12 mouse cellular contexts compared by ENCODE assay signal in the genomic region with DNA sequence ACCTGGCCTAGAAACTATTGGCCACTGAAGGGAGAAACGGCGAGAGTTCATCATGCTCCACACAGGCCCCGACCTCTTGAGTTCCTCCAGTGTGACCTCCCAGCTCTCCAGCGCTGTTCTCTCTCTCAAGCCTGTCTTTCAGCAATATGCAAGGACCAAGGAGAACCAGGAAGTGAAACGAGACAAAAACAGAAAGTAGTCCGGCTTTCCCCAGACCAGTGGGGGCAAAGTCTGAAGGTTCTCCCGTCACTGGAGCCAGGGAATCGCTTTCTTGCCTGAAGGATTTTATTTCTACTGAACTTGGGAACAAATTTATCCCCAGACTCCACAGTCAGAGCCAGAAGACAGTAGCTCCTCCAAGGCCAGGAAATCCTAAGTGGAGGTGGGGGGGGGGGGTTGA. TPM values are rescaled to one million over a fixed set of nuclear protein-coding genes. Genes with fewer than 3 reads are reported as not detected.
DNase-seq lines count a peak whose midpoint lies in the region; ATAC-seq and TF ChIP-seq lines count a peak whose summit lies in the region.
"Had no signal": no experiment of that assay in that cellular context is flagged by ENCODE, and none has a peak within 500 bp of the region (broad histone marks: within the 10 kb centered on the region; RNA-seq: fewer than 3 reads in every experiment).

No protein-coding gene starts in this region.

- no peak for TF ChIP-seq CTCF in MEL (IDR thresholded peaks at IDR 0.05 in 2 of 3, conservative IDR thresholded peaks at IDR 0.05 in 1 of 3; ENCODE audit: control insufficient read depth in 1 of 3, insufficient read depth in 1 of 3, low read depth in 2 of 3, low read length in 3 of 3, poor library complexity in 1 of 3, severe bottlenecking in 1 of 3)
- no peak for TF ChIP-seq CTCF in liver, postnatal 0 days (IDR thresholded peaks at IDR 0.05; ENCODE audit: low read depth)

- peaks cover 76% of the 10 kb centered on the region for H3K4me1 ChIP-seq in heart, embryonic 12.5 days (replicated peaks)
- H3K4me1 ChIP-seq in MEL (ENCODE audit: control insufficient read depth in 1 of 2, insufficient read depth in 2 of 2, low read length in 2 of 2): peaks cover 21 to 67% of the 10 kb centered on the region in 2 experiments
- H3K4me1 ChIP-seq in kidney, embryonic 14.5 days (ENCODE audit: control insufficient read depth, insufficient read depth, low read length): peaks cover 37% of the 10 kb centered on the region
- peaks cover 56% of the 10 kb centered on the region for H3K4me1 ChIP-seq in liver, postnatal 0 days (ENCODE audit: insufficient read depth)

- no peaks in the 10 kb centered on the region; the same call in 1 of the 2 replicates for H3K79me2 ChIP-seq in MEL (ENCODE audit: control insufficient read depth, insufficient read depth, low read length, poor library complexity)

- TF ChIP-seq EP300 in MEL (IDR thresholded peaks at IDR 0.05; ENCODE audit: low read depth in 1 of 2, low read length in 2 of 2): no peak
- TF ChIP-seq EP300 in liver, postnatal 0 days (IDR thresholded peaks at IDR 0.05; ENCODE audit: low read depth): no peak

- WGBS in heart, embryonic 12.5 days: 76% methylated on average over 8 of the region's 8 CpGs
- 71% methylated on average over 8 of the region's 8 CpGs for WGBS in kidney, embryonic 14.5 days
- WGBS in liver, postnatal 0 days (ENCODE audit: insufficient replicate concordance): 52% methylated on average over 8 of the region's 8 CpGs

- no peak for TF ChIP-seq POLR2A in MEL (IDR thresholded peaks at IDR 0.05; ENCODE audit: control insufficient read depth in 1 of 2, insufficient read depth in 1 of 2, low read depth in 1 of 2, low read length in 2 of 2, poor library complexity in 1 of 2)

- peak overlapping the region; percentile 58; the same call in 1 of the 2 replicates for H3K4me2 ChIP-seq in heart, embryonic 12.5 days
- H3K4me2 ChIP-seq in kidney, embryonic 14.5 days (replicated peaks; ENCODE audit: low read depth, low read length): 0 out of 2 replicates have a peak overlapping the region, but pooled peaks have one; percentile 30
- H3K4me2 ChIP-seq in liver, postnatal 0 days (ENCODE audit: low read depth, low read length): peak overlapping the region; percentile 70

- TF ChIP-seq RAD21 in MEL (IDR thresholded peaks at IDR 0.05; ENCODE audit: low read depth, low read length): no peak

- H3K27me3 ChIP-seq in heart, embryonic 12.5 days (replicated peaks): no peaks in the 10 kb centered on the region
- no peaks in the 10 kb centered on the region for H3K27me3 ChIP-seq in MEL (ENCODE audit: control insufficient read depth in 1 of 2, insufficient read depth in 2 of 2, low read length in 2 of 2)
- no peaks in the 10 kb centered on the region for H3K27me3 ChIP-seq in kidney, embryonic 14.5 days (ENCODE audit: control insufficient read depth, insufficient read depth, low read length)
- H3K27me3 ChIP-seq in liver, postnatal 0 days (ENCODE audit: insufficient read depth, low read length): no peaks in the 10 kb centered on the region

- no peak overlapping the region for H3K27ac ChIP-seq in heart, embryonic 12.5 days (ENCODE audit: poor library complexity, severe bottlenecking)
- peak overlapping the region; percentile 58 for H3K27ac ChIP-seq in MEL (ENCODE audit: control insufficient read depth, low read depth, low read length)
- H3K27ac ChIP-seq in kidney, embryonic 14.5 days (ENCODE audit: low read depth, low read length): no peak overlapping the region
- H3K27ac ChIP-seq in liver, postnatal 0 days (ENCODE audit: low read depth): peak overlapping the region; percentile 83

- no peak for ATAC-seq in heart, embryonic 12.5 days (ENCODE audit: insufficient number of reproducible peaks, low FRiP score)
- no peak for ATAC-seq in kidney, embryonic 14.5 days (ENCODE audit: low FRiP score, low TSS enrichment)
- ATAC-seq in liver, postnatal 0 days: no peak
- no peak for ATAC-seq in activated CD4-positive, CD25-positive, alpha-beta regulatory T cell, adult 4 months

- no peak overlapping the region for H3K9ac ChIP-seq in heart, embryonic 12.5 days
- H3K9ac ChIP-seq in MEL (ENCODE audit: control insufficient read depth, low read depth, low read length, poor library complexity, severe bottlenecking): peak overlapping the region; percentile 73
- no peak overlapping the region for H3K9ac ChIP-seq in kidney, embryonic 14.5 days (ENCODE audit: low read depth, low read length)
- peak overlapping the region; percentile 38 for H3K9ac ChIP-seq in liver, postnatal 0 days (replicated peaks)

- H3K9me3 ChIP-seq in heart, embryonic 12.5 days (replicated peaks): no peaks in the 10 kb centered on the region
- no peaks in the 10 kb centered on the region for H3K9me3 ChIP-seq in MEL (replicated peaks; ENCODE audit: insufficient read depth, low read length)
- no peaks in the 10 kb centered on the region for H3K9me3 ChIP-seq in kidney, embryonic 14.5 days (ENCODE audit: control insufficient read depth, low read length)
- H3K9me3 ChIP-seq in liver, postnatal 0 days (ENCODE audit: low read length): no peaks in the 10 kb centered on the region

- no peak overlapping the region for H3K4me3 ChIP-seq in heart, embryonic 12.5 days
- peak overlapping the region; percentile 48 to 51 for H3K4me3 ChIP-seq in MEL (ENCODE audit: control insufficient read depth in 1 of 2, insufficient read depth in 1 of 2, low read depth in 2 of 2, low read length in 2 of 2)
- no peak overlapping the region for H3K4me3 ChIP-seq in kidney, embryonic 14.5 days (ENCODE audit: low read length)
- peak overlapping the region; percentile 42 for H3K4me3 ChIP-seq in liver, postnatal 0 days (ENCODE audit: low read depth, low read length)

- DNase-seq in heart, postnatal 4 days: no peak
- DNase-seq in MEL (ENCODE audit: low read depth, low spot score): peak; percentile 46
- no peak for DNase-seq in liver, postnatal 0 days
- no peak for DNase-seq in right cerebral cortex, postnatal 25 days
- DNase-seq in cerebellum, postnatal 36 days: no peak

- no peaks in the 10 kb centered on the region for H3K36me3 ChIP-seq in heart, embryonic 12.5 days
- H3K36me3 ChIP-seq in MEL (ENCODE audit: control insufficient read depth in 1 of 2, insufficient read depth in 2 of 2, low read length in 2 of 2): peaks cover 0 to 45% of the 10 kb centered on the region in 2 experiments; a peak in 2 of 4 replicates
- 0 out of 2 replicates have a peak, but pooled peaks cover 3% of the 10 kb centered on the region for H3K36me3 ChIP-seq in kidney, embryonic 14.5 days (ENCODE audit: control insufficient read depth, insufficient read depth, low read length)
- no peaks in the 10 kb centered on the region for H3K36me3 ChIP-seq in liver, postnatal 0 days (replicated peaks; ENCODE audit: insufficient read depth, low read length)

TF ChIP-seq in MEL, 35 proteins besides CTCF, POLR2A, EP300 and RAD21 (continues in another document):
- TF ChIP-seq GATA1 (IDR thresholded peaks at IDR 0.05; ENCODE audit: low read depth, low read length) (no peak), GABPA (IDR thresholded peaks at IDR 0.05; ENCODE audit: low read depth, low read length) (no peak), SIN3A (IDR thresholded peaks at IDR 0.05; ENCODE audit: low read length) (no peak; the same call in 1 of the 2 replicates), MXI1 (IDR thresholded peaks at IDR 0.05; ENCODE audit: low read depth, low read length) (no peak), SMC3 (IDR thresholded peaks at IDR 0.05; ENCODE audit: low read depth, low read length) (no peak), ZMIZ1 (IDR thresholded peaks at IDR 0.05; ENCODE audit: low read depth, low read length) (no peak), MAFK (IDR thresholded peaks at IDR 0.05; ENCODE audit: borderline replicate concordance, low read depth, low read length) (no peak), NELFE (IDR thresholded peaks at IDR 0.05; ENCODE audit: low read depth, low read length) (no peak), RCOR1 (IDR thresholded peaks at IDR 0.05; ENCODE audit: low read depth, low read length) (no peak), USF1 (IDR thresholded peaks at IDR 0.05; ENCODE audit: low read depth, low read length) (no peak), ELF1 (IDR thresholded peaks at IDR 0.05; ENCODE audit: low read depth, low read length) (no peak), MYC (IDR thresholded peaks at IDR 0.05; ENCODE audit: low read depth, low read length) (0 out of 2 replicates have a peak, but pooled peaks have one; percentile 8), ZKSCAN1 (IDR thresholded peaks at IDR 0.05; ENCODE audit: low read depth, low read length) (no peak), TAL1 (IDR thresholded peaks at IDR 0.05; ENCODE audit: low read length) (no peak), JUND (IDR thresholded peaks at IDR 0.05; ENCODE audit: low read depth, low read length) (no peak)

RNA-seq across cellular contexts. Expression of a gene that starts 16.5 kb away (rescaled TPM):
- 3.1 and 3.6 TPM in 2 replicates for polyA plus RNA-seq in heart, embryonic 12.5 days (2016; fragmentation: Nextera tagmentation; extraction: Ambion mirVana)
- 10 to 100 TPM; 20.5 to 21.7 TPM for total RNA-seq in heart, postnatal 4 days (2021)
- total RNA-seq in MEL (2012; rRNA removed): 0.08 TPM in 1 of 2 replicates, not detected in the other
- polyA plus RNA-seq in MEL (2012; ENCODE audit: insufficient read depth in 1 of 2, insufficient read length in 2 of 2, low read depth in 1 of 2, low replicate concordance in 2 of 2, missing spikeins in 1 of 2): under 1 TPM in 1 of 2 experiments, not detected in 1; 0.18 TPM
- polyA plus RNA-seq in kidney, embryonic 14.5 days (2014; fragmentation: Nextera tagmentation; extraction: Ambion mirVana): 6.3 and 8.8 TPM in 2 replicates
- polyA plus RNA-seq in liver, postnatal 0 days (2015; fragmentation: Nextera tagmentation; extraction: Ambion mirVana): 2.3 and 2.6 TPM in 2 replicates
- 1 to 10 TPM; 1.6 to 2.7 TPM for polyA plus RNA-seq in activated CD4-positive, CD25-positive, alpha-beta regulatory T cell, adult 4 months (2017; shearing (Covaris generic))

RNA-seq across cellular contexts. Expression of a gene that starts 29.1 kb away (rescaled TPM):
- 6.8 TPM in 2 replicates for polyA plus RNA-seq in heart, embryonic 12.5 days (2016; fragmentation: Nextera tagmentation; extraction: Ambion mirVana)
- total RNA-seq in heart, postnatal 4 days (2021): 10 to 100 TPM; 20.8 to 21.4 TPM
- total RNA-seq in MEL (2012; rRNA removed): 9.7 and 10.4 TPM in 2 replicates
- polyA plus RNA-seq in MEL (2012; ENCODE audit: insufficient read depth in 1 of 2, insufficient read length in 2 of 2, low read depth in 1 of 2, low replicate concordance in 2 of 2, missing spikeins in 1 of 2): 10 to 100 TPM in 1 of 2 experiments, not detected in 1; 13.2 TPM
- 6.0 and 7.2 TPM in 2 replicates for polyA plus RNA-seq in kidney, embryonic 14.5 days (2014; fragmentation: Nextera tagmentation; extraction: Ambion mirVana)
- 2.2 TPM in 2 replicates for polyA plus RNA-seq in liver, postnatal 0 days (2015; fragmentation: Nextera tagmentation; extraction: Ambion mirVana)
- 1 to 10 TPM; 3.5 to 3.6 TPM for polyA plus RNA-seq in activated CD4-positive, CD25-positive, alpha-beta regulatory T cell, adult 4 months (2017; shearing (Covaris generic))

RNA-seq across cellular contexts. Expression of a gene that starts 29.2 kb away (rescaled TPM):
- polyA plus RNA-seq in heart, embryonic 12.5 days (2016; fragmentation: Nextera tagmentation; extraction: Ambion mirVana): not detected in 2 replicates
- total RNA-seq in heart, postnatal 4 days (2021): not detected
- not detected in 2 replicates for total RNA-seq in MEL (2012; rRNA removed)
- not detected for polyA plus RNA-seq in MEL (2012; ENCODE audit: insufficient read depth in 1 of 2, insufficient read length in 2 of 2, low read depth in 1 of 2, low replicate concordance in 2 of 2, missing spikeins in 1 of 2)
- polyA plus RNA-seq in kidney, embryonic 14.5 days (2014; fragmentation: Nextera tagmentation; extraction: Ambion mirVana): not detected in 2 replicates
- not detected in 2 replicates for polyA plus RNA-seq in liver, postnatal 0 days (2015; fragmentation: Nextera tagmentation; extraction: Ambion mirVana)
- polyA plus RNA-seq in activated CD4-positive, CD25-positive, alpha-beta regulatory T cell, adult 4 months (2017; shearing (Covaris generic)): not detected
- total RNA-seq: common myeloid progenitor, adult 5-6 weeks had no signal
- polyA plus RNA-seq: hindbrain, embryonic 16.5 days; lung, embryonic 14.5 days; neural tube, embryonic 11.5 days had no signal

Comparison
In these comparisons a context has a peak if more than half of its experiments do, and no peak if none do; other contexts are left out.
1. H3K27ac ChIP-seq: peak in MEL (single experiment) and liver, postnatal 0 days (single experiment); none in heart, embryonic 12.5 days (single experiment) and kidney, embryonic 14.5 days (single experiment).
2. H3K4me3 ChIP-seq: peak in MEL (2 of 2) and liver, postnatal 0 days (single experiment); none in heart, embryonic 12.5 days (single experiment) and kidney, embryonic 14.5 days (single experiment).
3. H3K9ac ChIP-seq: peak in MEL (single experiment) and liver, postnatal 0 days (single experiment); none in heart, embryonic 12.5 days (single experiment) and kidney, embryonic 14.5 days (single experiment).
4. Peak in every context shown above with its lines, with median percentiles within 50 percentile points of each other: H3K4me2 ChIP-seq.